Comparison of ENCODE assay signal across 9 mouse cellular contexts in the genomic region with DNA sequence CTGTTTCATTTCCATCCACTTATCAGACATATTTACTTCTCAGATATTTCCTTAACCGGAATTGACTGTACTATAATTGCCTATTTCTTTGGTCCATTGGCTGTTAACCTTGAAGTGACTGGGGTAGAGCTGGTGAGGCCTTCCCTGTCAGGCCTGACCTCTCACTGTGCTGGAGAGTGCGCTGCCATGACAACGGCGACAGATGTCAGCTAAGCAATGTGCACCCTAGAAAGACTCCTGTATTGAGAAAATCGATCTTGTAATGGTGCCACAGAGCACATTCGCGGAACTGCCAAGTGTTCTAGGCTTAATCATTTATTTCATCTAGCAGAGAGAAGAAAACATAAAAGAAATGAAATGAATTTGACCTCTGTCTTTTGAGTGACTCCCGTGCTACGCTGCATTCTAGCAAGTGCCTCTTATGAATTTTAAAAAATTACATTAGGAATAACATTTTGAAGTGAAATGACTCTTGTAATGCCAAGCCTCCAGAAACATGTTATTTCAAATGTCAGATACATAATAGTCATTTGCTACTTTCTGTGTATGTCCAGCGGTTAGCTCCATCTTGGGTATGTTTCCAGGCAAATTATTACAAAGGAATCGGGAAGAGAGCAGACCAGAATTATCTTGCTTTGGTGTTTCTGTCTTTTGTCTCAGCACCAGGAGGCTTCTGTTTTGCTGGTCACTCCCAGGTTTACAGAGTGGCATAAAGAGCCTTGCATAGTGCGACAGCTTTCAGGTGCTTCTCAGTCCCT.
DNase-seq lines count a peak whose midpoint lies in the region; ATAC-seq and TF ChIP-seq lines count a peak whose summit lies in the region.
"Had no signal": no experiment of that assay in that cellular context is flagged by ENCODE, and none has a peak within 500 bp of the region (broad histone marks: within the 10 kb centered on the region; RNA-seq: fewer than 3 reads in every experiment).

No protein-coding gene starts in this region.

- peaks cover 22% of the 10 kb centered on the region; the same call in 1 of the 2 replicates for H3K4me1 ChIP-seq in forebrain, postnatal 0 days (ENCODE audit: insufficient read depth)
- peaks cover 32% of the 10 kb centered on the region for H3K4me1 ChIP-seq in midbrain, embryonic 14.5 days (ENCODE audit: control insufficient read depth, insufficient read depth, low read length)

- H3K27me3 ChIP-seq in forebrain, postnatal 0 days (ENCODE audit: insufficient read depth, low read length), result no peaks in the 10 kb centered on the region
- no peaks in the 10 kb centered on the region for H3K27me3 ChIP-seq in midbrain, embryonic 14.5 days (ENCODE audit: control insufficient read depth, insufficient read depth, low read length)

- peak overlapping the region; percentile 83 for H3K27ac ChIP-seq in forebrain, postnatal 0 days (ENCODE audit: low read depth, low read length)
- H3K27ac ChIP-seq in midbrain, embryonic 14.5 days (replicated peaks; ENCODE audit: low read depth, low read length), result peak overlapping the region; percentile 70

- no peak for TF ChIP-seq CTCF in forebrain, postnatal 0 days (IDR thresholded peaks at IDR 0.05; ENCODE audit: low read depth)

- no peak overlapping the region for H3K4me2 ChIP-seq in forebrain, postnatal 0 days (ENCODE audit: low read depth)
- no peak overlapping the region for H3K4me2 ChIP-seq in midbrain, embryonic 14.5 days (ENCODE audit: low read length)

- WGBS in forebrain, postnatal 0 days, result 44% methylated on average over 12 of the region's 12 CpGs
- 21% methylated on average over 12 of the region's 12 CpGs for WGBS in midbrain, embryonic 14.5 days

- DNase-seq in brain, adult 2 months (ENCODE audit: low read depth, low spot score), result peak; percentile 31
- peak; percentile 10 for DNase-seq in brain, embryonic 18.5 days (ENCODE audit: low read depth, low spot score)
- DNase-seq in forebrain, postnatal 0 days, result peak; percentile 50
- DNase-seq in midbrain, embryonic 14.5 days, result peak; percentile 62
- DNase-seq in urinary bladder, postnatal 14 days (ENCODE audit: low spot score), result no peak
- DNase-seq in kidney, adult 18-20 months, result no peak
- DNase-seq in spleen, postnatal 4 days (ENCODE audit: low spot score in 2 of 2), result no peak
- DNase-seq: gastrocnemius, postnatal 36 days had no signal

- no peak overlapping the region for H3K4me3 ChIP-seq in forebrain, postnatal 0 days (ENCODE audit: low read depth, low read length)
- H3K4me3 ChIP-seq in midbrain, embryonic 14.5 days (replicated peaks; ENCODE audit: low read depth, low read length), result no peak overlapping the region
- H3K4me3 ChIP-seq: myocyte had no signal

- peak; percentile 58; the same call in 1 of the 2 replicates for ATAC-seq in forebrain, postnatal 0 days
- ATAC-seq in midbrain, embryonic 14.5 days (ENCODE audit: low FRiP score, low TSS enrichment), result peak; percentile 40; the same call in 1 of the 2 replicates

- H3K9ac ChIP-seq in forebrain, postnatal 0 days, result no peak overlapping the region
- H3K9ac ChIP-seq in midbrain, embryonic 14.5 days (replicated peaks; ENCODE audit: low read length), result no peak overlapping the region

- no peaks in the 10 kb centered on the region for H3K9me3 ChIP-seq in forebrain, postnatal 0 days (ENCODE audit: low read length)
- H3K9me3 ChIP-seq in midbrain, embryonic 14.5 days (ENCODE audit: control insufficient read depth, low read length), result no peaks in the 10 kb centered on the region

- no peaks in the 10 kb centered on the region for H3K36me3 ChIP-seq in forebrain, postnatal 0 days (ENCODE audit: insufficient read depth)
- no peaks in the 10 kb centered on the region for H3K36me3 ChIP-seq in midbrain, embryonic 14.5 days (ENCODE audit: control insufficient read depth, insufficient read depth, low read length)

Comparison
In these comparisons a context has a peak if more than half of its experiments do, and no peak if none do; other contexts are left out.
1. DNase-seq: peak in brain, adult 2 months (single experiment), brain, embryonic 18.5 days (single experiment), forebrain, postnatal 0 days (single experiment) and midbrain, embryonic 14.5 days (single experiment); none in urinary bladder, postnatal 14 days (single experiment), kidney, adult 18-20 months (single experiment) and spleen, postnatal 4 days (0 of 2).